21 mouse cellular contexts compared by ENCODE assay signal in the genomic region with DNA sequence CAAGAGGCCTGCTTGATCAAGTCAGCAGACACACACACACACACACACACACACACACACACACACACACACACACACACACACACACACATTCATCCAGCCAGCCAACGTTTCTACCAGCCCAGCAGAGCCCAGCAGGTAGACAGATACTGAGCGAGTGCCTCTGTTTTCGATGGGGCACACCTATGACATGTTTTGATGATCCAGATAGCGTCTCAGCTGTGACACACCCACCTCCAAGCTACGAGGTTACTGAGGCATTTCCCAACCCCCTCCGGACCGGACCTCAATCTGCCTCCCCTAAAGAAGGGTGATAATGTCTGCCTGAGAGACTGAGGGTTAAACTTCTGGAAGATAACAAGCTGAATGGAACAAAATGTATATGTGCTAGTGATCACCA.
"Had no signal": no experiment of that assay in that cellular context is flagged by ENCODE, and none has a peak within 500 bp of the region (broad histone marks: within the 10 kb centered on the region; RNA-seq: fewer than 3 reads in every experiment).

No protein-coding gene starts in this region.

- H3K9ac ChIP-seq: limb, embryonic 13.5 days; liver, embryonic 12.5 days; liver, embryonic 15.5 days; lung, embryonic 15.5 days; midbrain, embryonic 13.5 days; neural tube, embryonic 13.5 days; stomach, embryonic 15.5 days had no signal

- ATAC-seq: liver, embryonic 12.5 days; midbrain, embryonic 13.5 days; midbrain, embryonic 16.5 days had no signal

- H3K4me3 ChIP-seq: layer of hippocampus, adult 2 months; limb, embryonic 10.5 days; limb, embryonic 13.5 days; liver, embryonic 12.5 days; liver, embryonic 15.5 days; lung, embryonic 15.5 days; megakaryocyte, embryonic 14.5 days; midbrain, embryonic 10.5 days; midbrain, embryonic 13.5 days; myocyte; neural tube, embryonic 13.5 days; stomach, embryonic 15.5 days had no signal

- H3K27me3 ChIP-seq: megakaryocyte, embryonic 14.5 days had no signal

- H3K36me3 ChIP-seq: limb, embryonic 10.5 days; limb, embryonic 13.5 days; lung, embryonic 15.5 days; midbrain, embryonic 13.5 days; neural tube, embryonic 13.5 days; stomach, embryonic 15.5 days had no signal

- H3K9me3 ChIP-seq: limb, embryonic 10.5 days; limb, embryonic 13.5 days; liver, embryonic 12.5 days; liver, embryonic 15.5 days; lung, embryonic 15.5 days; megakaryocyte, embryonic 14.5 days; midbrain, embryonic 10.5 days; midbrain, embryonic 13.5 days; neural tube, embryonic 13.5 days; stomach, embryonic 15.5 days had no signal

- DNase-seq: layer of hippocampus, adult 9-11 months; liver; lung, adult 18-20 months; retina, postnatal 1 day; right cerebral cortex, postnatal 25 days; spleen, adult 18-20 months; thymus, postnatal 36 days had no signal

- H3K4me2 ChIP-seq: limb, embryonic 13.5 days; liver, embryonic 12.5 days; liver, embryonic 15.5 days; lung, embryonic 15.5 days; midbrain, embryonic 13.5 days; neural tube, embryonic 13.5 days; stomach, embryonic 15.5 days had no signal

- H3K27ac ChIP-seq: kidney, postnatal 0 days; layer of hippocampus, adult 2 months; limb, embryonic 10.5 days; limb, embryonic 13.5 days; liver, embryonic 12.5 days; liver, embryonic 15.5 days; lung, embryonic 15.5 days; midbrain, embryonic 10.5 days; midbrain, embryonic 13.5 days; neural tube, embryonic 13.5 days; stomach, embryonic 15.5 days had no signal
